Mouse (Mus musculus) heart, embryonic 15.5 days (tissue): ENCODE results near the gene Odf2l. TPM values are rescaled to one million over a fixed set of nuclear protein-coding genes. Genes with fewer than 3 reads are reported as not detected.

Experiments used
- ATAC-seq: fragments of 200-750 bp; cut with Nextera tagmentation; replicated peaks from 2 replicates; pipeline ENCODE4 v1.8.0; 2017; ENCODE audit warnings: low read depth, moderate TSS enrichment; ENCODE audit not compliant: insufficient number of reproducible peaks, insufficient read depth, low FRiP score
- H3K27ac ChIP-seq: fragments of 300-500 bp; sonication (generic); 2 replicates; pipeline ENCODE4 v1.5.1; 2015; ENCODE audit warnings: mild to moderate bottlenecking, inconsistent platforms
- H3K27me3 ChIP-seq: fragments of 300-500 bp; sonication (generic); 2 replicates; pipeline ENCODE4 v1.6.1; 2015; ENCODE audit warnings: inconsistent platforms
- H3K36me3 ChIP-seq: fragments of 300-500 bp; sonication (generic); 2 replicates; pipeline ENCODE4 v1.6.1; 2015; ENCODE audit warnings: mild to moderate bottlenecking, inconsistent platforms
- H3K4me1 ChIP-seq: fragments of 300-500 bp; sonication (generic); replicated peaks from 2 replicates; pipeline ENCODE4 v1.6.1; 2015; ENCODE audit warnings: inconsistent platforms
- H3K4me2 ChIP-seq: fragments of 300-500 bp; sonication (generic); 2 replicates; pipeline ENCODE4 v1.6.1; 2015; ENCODE audit warnings: inconsistent platforms, mild to moderate bottlenecking, moderate library complexity
- H3K4me3 ChIP-seq: fragments of 300-500 bp; sonication (generic); 2 replicates; pipeline ENCODE4 v1.5.1; 2015; ENCODE audit warnings: mild to moderate bottlenecking, inconsistent platforms
- H3K9ac ChIP-seq: fragments of 300-500 bp; sonication (generic); 2 replicates; pipeline ENCODE4 v1.6.1; 2015; ENCODE audit warnings: mild to moderate bottlenecking, inconsistent platforms
- H3K9me3 ChIP-seq: fragments of 300-500 bp; sonication (generic); replicated peaks from 2 replicates; pipeline ENCODE4 v1.6.1; 2016; ENCODE audit warnings: inconsistent platforms
- WGBS: fragments of 180-500 bp; shearing (Covaris S2); methylation state at CpG from one replicate; pipeline ENCODE4 v1.1.7; 2015; ENCODE audit warnings: mixed read lengths; 5-methylcytosine and 5-hydroxymethylcytosine counted together
- polyA plus RNA-seq: library from polyadenylated mRNA; unstranded; fragments of >200 nt; fragmentation: Nextera tagmentation; extraction: Ambion mirVana; gene quantifications from 2 replicates; pipeline ENCODE4 v1.2.1, GENCODE M21; 2015

Gene Odf2l
- polyA plus RNA-seq, 1 experiment from 2014 or later: 12.9 TPM

DNA sequence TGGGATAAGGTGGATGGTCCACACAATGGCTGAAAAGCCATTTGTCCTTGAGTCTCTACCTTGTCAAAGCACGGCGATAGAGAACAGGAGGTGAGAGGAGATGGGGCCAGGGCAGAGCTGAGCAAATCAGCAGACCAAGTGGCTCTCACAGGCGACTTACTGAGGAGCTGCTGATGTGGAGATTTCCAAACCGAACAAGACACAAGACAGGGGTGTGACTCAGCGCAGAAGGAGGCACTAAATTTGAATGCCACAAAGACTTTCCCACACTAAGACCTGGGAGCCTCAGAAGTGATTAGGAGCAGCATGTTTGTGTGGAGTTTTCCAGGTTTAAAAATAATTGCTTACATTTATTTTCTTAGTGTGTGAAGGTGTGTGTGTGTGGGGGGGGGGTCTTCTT is 14.6 kb upstream of the Odf2l start:
- no peak overlapping the region for H3K9ac ChIP-seq
- no peak overlapping the region for H3K27ac ChIP-seq
- no peaks in the 10 kb centered on the region for H3K27me3 ChIP-seq
- H3K4me1 ChIP-seq: peaks cover 7% of the 10 kb centered on the region
- no peak overlapping the region for H3K4me3 ChIP-seq
- no peaks in the 10 kb centered on the region for H3K36me3 ChIP-seq
- ATAC-seq: no peak
- no peak overlapping the region for H3K4me2 ChIP-seq
- WGBS: 24% methylated on average over 5 of the region's 5 CpGs
- no peaks in the 10 kb centered on the region for H3K9me3 ChIP-seq

- Histone ChIP-seq H3K4me2 (no peak overlapping the region), H3K9me3 (no peaks in the 10 kb centered on the region), H3K4me3 (no peak overlapping the region), H3K36me3 (no peaks in the 10 kb centered on the region), H3K9ac (no peak overlapping the region), H3K27me3 (no peaks in the 10 kb centered on the region), H3K27ac (no peak overlapping the region), H3K4me1 (peaks cover 7% of the 10 kb centered on the region)
- WGBS: 54% methylated on average over 5 of the region's 5 CpGs
- ATAC-seq: no peak
These were observed 13.2 kb upstream of the Odf2l start for GRCm38 (mm10) chr3:145105076-145105772.

GRCm38 (mm10) chr3:145105773-145106504 is 12.4 kb upstream of the Odf2l start:
- H3K27me3 ChIP-seq: no peaks in the 10 kb centered on the region
- no peak overlapping the region for H3K4me3 ChIP-seq
- no peak for ATAC-seq
- H3K4me1 ChIP-seq: peaks cover 7% of the 10 kb centered on the region
- no peak overlapping the region for H3K27ac ChIP-seq
- WGBS: 70% methylated on average over 5 of the region's 5 CpGs
- no peak overlapping the region for H3K9ac ChIP-seq
- no peaks in the 10 kb centered on the region for H3K9me3 ChIP-seq
- H3K36me3 ChIP-seq: no peaks in the 10 kb centered on the region
- H3K4me2 ChIP-seq: no peak overlapping the region

GRCm38 (mm10) chr3:145115169-145115568 is 3.2 kb upstream of the Odf2l start:
- WGBS: 72% methylated on average over 2 of the region's 2 CpGs
- no peaks in the 10 kb centered on the region for H3K36me3 ChIP-seq
- H3K4me1 ChIP-seq: peaks cover 13% of the 10 kb centered on the region
- no peaks in the 10 kb centered on the region for H3K9me3 ChIP-seq
- H3K9ac ChIP-seq: no peak overlapping the region
- ATAC-seq: no peak
- no peaks in the 10 kb centered on the region for H3K27me3 ChIP-seq
- H3K27ac ChIP-seq: no peak overlapping the region
- no peak overlapping the region for H3K4me3 ChIP-seq
- H3K4me2 ChIP-seq: no peak overlapping the region

- 0 out of 2 replicates have a peak overlapping the region, but pooled peaks have one; percentile 51 for H3K9ac ChIP-seq
- H3K27ac ChIP-seq: peak overlapping the region; percentile 97
- peaks cover 13% of the 10 kb centered on the region for H3K4me1 ChIP-seq
- peak overlapping the region; percentile 69 for H3K4me2 ChIP-seq
- no peaks in the 10 kb centered on the region for H3K36me3 ChIP-seq
- no peaks in the 10 kb centered on the region for H3K27me3 ChIP-seq
- H3K4me3 ChIP-seq: peak overlapping the region; percentile 79
- H3K9me3 ChIP-seq: no peaks in the 10 kb centered on the region
- 80% methylated on average over 10 of the region's 10 CpGs for WGBS
- ATAC-seq: no peak
These were observed 751 bp upstream of the Odf2l start for GRCm38 (mm10) chr3:145117637-145118036.

GRCm38 (mm10) chr3:145119002-145119358 is 592 bp downstream of the Odf2l start:
- WGBS: 2% methylated on average over 14 of the region's 14 CpGs
- Histone ChIP-seq H3K27ac (peak overlapping the region; percentile 97), H3K9me3 (no peaks in the 10 kb centered on the region), H3K36me3 (no peaks in the 10 kb centered on the region), H3K4me3 (peak overlapping the region; percentile 79), H3K4me2 (peak overlapping the region; percentile 80), H3K4me1 (peaks cover 13% of the 10 kb centered on the region), H3K27me3 (no peaks in the 10 kb centered on the region), H3K9ac (peak overlapping the region; percentile 78)
- ATAC-seq: no peak; the same call in 1 of the 2 replicates

DNA sequence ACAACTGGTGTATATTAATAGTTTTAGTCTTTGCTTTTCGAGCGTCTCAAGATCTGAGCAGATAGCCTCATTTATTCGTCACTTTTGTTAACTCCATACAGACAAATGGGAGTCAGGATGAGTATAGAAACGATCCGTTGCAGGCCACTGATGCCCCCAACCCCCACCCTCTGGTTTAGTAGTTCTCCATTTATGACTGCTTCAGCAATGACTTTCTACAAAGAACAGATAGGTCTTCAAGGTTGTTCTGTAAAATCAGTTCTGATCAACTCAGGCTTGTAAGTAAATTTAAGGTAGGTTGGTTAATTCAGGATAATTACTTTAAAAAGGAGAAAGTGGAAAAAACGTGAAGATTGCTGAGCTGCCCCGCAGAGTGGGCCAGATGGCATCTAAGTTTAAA is 1.0 kb downstream of the Odf2l start:
- Histone ChIP-seq H3K27me3 (no peaks in the 10 kb centered on the region), H3K4me3 (peak overlapping the region; percentile 79), H3K27ac (no peak overlapping the region), H3K9ac (no peak overlapping the region; the same call in 1 of the 2 replicates), H3K4me2 (peak overlapping the region; percentile 80), H3K4me1 (peaks cover 13% of the 10 kb centered on the region), H3K36me3 (no peaks in the 10 kb centered on the region), H3K9me3 (no peaks in the 10 kb centered on the region)
- WGBS: 71% methylated on average over 7 of the region's 7 CpGs
- ATAC-seq: no peak

DNA sequence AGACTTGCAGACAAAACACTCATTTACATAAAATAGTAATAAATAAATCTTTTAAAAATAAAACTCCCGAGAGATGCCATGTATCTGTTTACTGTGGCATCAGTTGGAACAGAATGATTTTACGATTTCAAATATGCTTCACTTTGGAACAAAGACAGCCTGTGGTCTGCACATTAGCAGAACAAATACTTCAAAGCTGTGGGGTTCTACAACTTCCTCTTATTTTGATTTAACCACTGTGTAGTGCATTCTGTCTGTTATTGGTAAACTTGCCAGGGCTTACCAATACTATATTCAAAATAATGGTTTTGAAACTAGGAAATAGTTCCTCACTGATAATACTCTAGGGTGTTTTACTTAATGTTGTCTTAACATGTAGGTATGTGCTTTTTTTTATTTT is 8.2 kb downstream of the Odf2l start:
- no peaks in the 10 kb centered on the region for H3K27me3 ChIP-seq
- no peak overlapping the region for H3K4me2 ChIP-seq
- H3K4me3 ChIP-seq: no peak overlapping the region
- no peak overlapping the region for H3K27ac ChIP-seq
- H3K9me3 ChIP-seq: no peaks in the 10 kb centered on the region
- WGBS: 88% methylated on average over 2 of the region's 2 CpGs
- ATAC-seq: no peak
- peaks cover 11% of the 10 kb centered on the region for H3K36me3 ChIP-seq
- no peaks in the 10 kb centered on the region for H3K4me1 ChIP-seq
- no peak overlapping the region for H3K9ac ChIP-seq

DNA sequence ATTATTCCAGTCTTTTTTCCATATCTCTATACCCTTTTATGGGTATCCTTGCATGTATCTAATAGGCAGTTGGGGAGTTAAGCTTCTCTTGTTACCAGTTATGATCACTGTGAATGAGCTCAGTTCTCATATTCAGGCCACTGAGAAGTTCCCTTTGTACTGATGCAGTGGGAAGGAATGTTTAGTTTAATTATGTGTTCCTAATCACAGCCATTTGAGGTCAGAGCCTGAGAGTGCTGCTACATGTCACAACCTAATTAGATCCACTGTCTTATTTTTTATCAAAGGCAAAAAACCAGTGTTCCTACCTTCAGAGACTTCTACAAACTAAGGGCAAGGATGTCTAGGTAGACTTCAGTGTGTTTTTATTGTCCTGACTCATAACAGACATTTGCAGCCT is 11.0 kb downstream of the Odf2l start:
- ATAC-seq: no peak
- Histone ChIP-seq H3K4me1 (no peaks in the 10 kb centered on the region), H3K9ac (no peak overlapping the region), H3K4me3 (no peak overlapping the region), H3K27me3 (no peaks in the 10 kb centered on the region), H3K9me3 (no peaks in the 10 kb centered on the region), H3K4me2 (no peak overlapping the region), H3K36me3 (peaks cover 16% of the 10 kb centered on the region), H3K27ac (no peak overlapping the region)

- WGBS: 17% methylated on average over 3 of the region's 3 CpGs
- Histone ChIP-seq H3K9ac (no peak overlapping the region), H3K36me3 (peaks cover 13% of the 10 kb centered on the region), H3K4me3 (no peak overlapping the region), H3K9me3 (no peaks in the 10 kb centered on the region), H3K4me2 (no peak overlapping the region), H3K4me1 (no peaks in the 10 kb centered on the region), H3K27ac (no peak overlapping the region), H3K27me3 (no peaks in the 10 kb centered on the region)
- ATAC-seq: no peak
These were observed 13.0 kb downstream of the Odf2l start for GRCm38 (mm10) chr3:145131210-145131868.

GRCm38 (mm10) chr3:145140236-145140635 is 21.8 kb downstream of the Odf2l start:
- H3K9me3 ChIP-seq: no peaks in the 10 kb centered on the region
- H3K4me3 ChIP-seq: no peak overlapping the region
- ATAC-seq: no peak
- H3K36me3 ChIP-seq: peaks cover 5% of the 10 kb centered on the region; the same call in 1 of the 2 replicates
- 86% methylated on average over 4 of the region's 4 CpGs for WGBS
- no peak overlapping the region for H3K27ac ChIP-seq
- no peak overlapping the region for H3K9ac ChIP-seq
- H3K4me1 ChIP-seq: no peaks in the 10 kb centered on the region
- no peak overlapping the region for H3K4me2 ChIP-seq
- no peaks in the 10 kb centered on the region for H3K27me3 ChIP-seq
